Mouse (Mus musculus): Measurements from ENCODE around the gene Zbtb20.

Zbtb20 gene

GRCm38 (mm10) chr16:43396849-43397628, 521.4 kb downstream of the Zbtb20 start:
- no peak for DNase-seq (ENCODE audit: low read depth, low spot score)

DNA sequence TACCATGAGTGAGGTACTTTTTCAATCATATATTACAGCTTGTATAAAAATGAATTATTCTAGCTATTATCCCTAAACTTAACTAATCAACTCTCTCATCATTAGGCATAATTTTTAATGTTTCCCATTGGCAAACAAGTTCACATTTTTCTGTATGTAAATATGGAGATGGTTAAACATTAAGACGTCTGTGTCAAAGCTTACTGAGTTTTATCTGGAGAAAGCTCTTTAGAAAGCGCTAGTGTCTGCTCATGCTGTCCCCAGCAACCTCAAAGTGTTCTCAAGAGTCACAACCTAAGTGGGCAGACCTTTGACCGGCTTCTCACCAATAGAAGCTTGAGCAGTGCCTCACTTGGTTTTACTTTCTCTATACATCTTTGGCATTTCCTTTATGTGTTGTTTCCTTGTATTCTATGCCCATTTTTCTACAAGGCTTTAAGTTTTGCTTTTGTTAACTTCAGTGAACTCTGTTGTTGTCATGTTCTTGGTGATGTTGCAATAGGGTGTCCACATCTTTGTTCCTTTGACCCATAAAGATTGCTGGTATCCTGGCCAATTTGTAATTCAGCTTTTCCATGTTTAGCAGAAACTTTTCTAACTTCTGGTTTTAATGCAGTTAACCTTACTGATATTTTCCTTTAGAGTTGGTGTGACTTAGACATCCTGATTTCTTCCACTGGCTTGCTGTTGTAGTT, 522.1 kb downstream of the Zbtb20 start:
- DNase-seq (ENCODE audit: low read depth, low spot score) = no peak

DNA sequence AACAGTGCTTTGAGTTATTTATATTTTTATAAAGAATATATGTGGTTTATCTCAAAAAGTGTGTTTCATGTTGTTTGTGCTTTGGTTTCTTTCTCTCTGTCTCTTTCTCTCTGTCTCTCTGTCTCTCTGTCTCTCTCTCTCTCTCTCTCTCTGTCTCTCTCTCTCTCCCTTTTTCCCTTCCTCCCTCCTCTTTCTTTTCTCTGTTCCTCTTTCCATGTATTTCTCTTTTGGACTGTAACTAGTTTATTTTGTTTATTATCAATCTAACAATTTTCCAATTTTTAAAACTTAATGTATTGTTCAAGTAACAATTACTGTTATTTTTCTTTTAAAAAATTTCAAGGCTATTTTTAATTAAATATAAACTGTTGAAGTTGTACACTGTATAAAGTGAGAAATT, 523.7 kb downstream of the Zbtb20 start:
- no peak for DNase-seq (ENCODE audit: low read depth, low spot score)

GRCm38 (mm10) chr16:43400046-43400445, 524.4 kb downstream of the Zbtb20 start:
- no peak for DNase-seq (ENCODE audit: low read depth, low spot score)

GRCm38 (mm10) chr16:43400949-43401348, 525.3 kb downstream of the Zbtb20 start:
- no peak for DNase-seq (ENCODE audit: low read depth, low spot score)

GRCm38 (mm10) chr16:43402888-43403287, 527.2 kb downstream of the Zbtb20 start:
- no peak for DNase-seq (ENCODE audit: low read depth, low spot score)

- DNase-seq (ENCODE audit: low read depth, low spot score) = no peak
Observed at GRCm38 (mm10) chr16:43405089-43405488, 529.4 kb downstream of the Zbtb20 start.

- no peak for DNase-seq (ENCODE audit: low read depth, low spot score)
Observed at GRCm38 (mm10) chr16:43407594-43408142, 532.0 kb downstream of the Zbtb20 start.

DNA sequence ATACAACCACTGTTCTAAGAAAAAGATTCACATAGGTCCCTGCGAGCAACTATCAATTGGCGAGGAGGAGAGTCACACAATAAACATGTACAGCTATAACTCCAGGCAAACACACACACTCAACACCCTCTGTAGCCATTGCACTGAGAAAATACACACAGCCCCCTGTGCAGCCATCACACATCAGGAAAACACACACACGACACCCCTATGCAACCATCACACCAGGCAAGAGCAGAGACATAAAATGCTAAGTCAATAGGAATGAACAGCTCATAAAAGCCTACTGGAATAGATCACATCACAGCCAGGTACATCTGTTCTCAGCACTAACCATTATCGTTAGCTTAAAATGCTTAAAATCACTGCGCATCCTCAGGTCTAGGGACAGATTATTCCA, 532.9 kb downstream of the Zbtb20 start:
- DNase-seq (ENCODE audit: low read depth, low spot score) = no peak

- no peak for DNase-seq (ENCODE audit: low read depth, low spot score)
Observed at GRCm38 (mm10) chr16:43409108-43409909, 533.6 kb downstream of the Zbtb20 start.

DNA sequence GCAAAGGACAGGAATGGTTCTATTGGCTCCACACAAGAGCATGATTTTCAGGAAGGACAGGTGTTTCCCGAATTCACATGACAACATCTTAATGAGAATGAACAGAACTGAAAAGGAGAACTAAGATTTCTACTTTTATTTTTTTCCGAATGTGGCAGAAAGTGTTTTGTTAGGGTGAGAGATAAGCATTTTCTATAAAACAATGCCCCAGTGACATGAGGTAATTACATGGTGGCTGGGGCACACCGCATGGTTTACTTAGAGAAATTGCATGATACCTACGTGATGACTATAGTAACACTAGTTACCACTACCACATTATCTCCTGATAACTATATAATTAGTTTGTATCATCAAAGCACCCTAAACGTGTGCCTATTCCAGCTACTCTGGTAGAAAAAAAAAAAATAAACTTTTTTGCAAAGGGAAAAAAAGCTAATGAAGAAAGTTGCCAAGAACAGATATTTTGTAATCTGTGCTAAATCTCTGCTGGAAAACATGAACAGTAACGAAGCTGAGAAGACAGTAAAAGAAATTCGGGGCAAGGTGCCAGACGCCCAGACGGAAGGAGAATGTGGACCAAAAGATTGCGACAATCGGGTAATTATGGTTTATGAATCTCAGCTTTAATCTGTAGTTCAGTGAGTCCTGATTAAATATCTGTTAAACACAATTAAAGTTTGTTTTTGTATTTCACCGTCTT, 534.4 kb downstream of the Zbtb20 start:
- no peak for DNase-seq (ENCODE audit: low read depth, low spot score)

GRCm38 (mm10) chr16:43410613-43410974, 534.9 kb downstream of the Zbtb20 start:
- no peak for DNase-seq (ENCODE audit: low read depth, low spot score)

GRCm38 (mm10) chr16:43415864-43416263, 540.2 kb downstream of the Zbtb20 start:
- DNase-seq (ENCODE audit: low read depth, low spot score) = no peak

DNA sequence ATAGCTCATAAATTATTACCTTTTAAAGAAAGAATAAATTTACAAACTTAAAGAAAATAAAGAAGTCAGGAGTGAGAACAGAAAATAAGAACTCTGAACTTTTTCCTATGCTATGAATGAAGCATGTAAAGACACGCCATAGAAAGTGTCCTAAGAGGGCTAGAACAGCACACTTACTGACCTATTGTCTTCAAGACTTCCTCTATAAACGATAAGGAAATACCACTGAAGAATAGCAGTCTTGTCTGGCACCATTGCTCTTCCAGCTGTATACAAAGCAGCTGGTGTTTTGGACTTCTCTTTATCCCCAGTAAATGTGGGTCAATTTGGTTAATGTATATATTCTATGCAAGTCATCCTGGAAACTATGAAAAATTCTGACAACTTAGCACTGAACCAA, 544.2 kb downstream of the Zbtb20 start:
- no peak for DNase-seq (ENCODE audit: low read depth, low spot score)

DNA sequence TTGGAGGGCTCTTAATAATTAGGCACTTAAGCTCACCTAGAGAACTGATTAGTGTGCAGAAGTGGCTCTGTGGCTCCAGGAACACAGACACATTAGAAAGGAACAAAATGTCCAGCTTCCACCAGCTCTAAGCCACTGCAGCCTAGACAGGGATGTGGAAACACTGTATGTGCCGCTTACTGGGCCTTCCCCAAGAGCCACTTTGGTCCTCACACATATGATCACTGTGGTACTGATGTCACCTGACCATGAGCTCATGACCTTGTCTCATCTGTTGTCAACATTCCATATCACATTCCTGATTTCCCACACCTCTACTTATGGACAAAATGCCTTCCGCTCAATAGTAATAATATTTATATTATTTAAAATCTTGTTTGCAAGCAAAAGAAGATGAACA, 553.3 kb downstream of the Zbtb20 start:
- DNase-seq (ENCODE audit: low read depth, low spot score) = no peak

- DNase-seq (ENCODE audit: low read depth, low spot score) = no peak
Observed at GRCm38 (mm10) chr16:43430030-43430429, 554.3 kb downstream of the Zbtb20 start.

- no peak for DNase-seq (ENCODE audit: low read depth, low spot score)
Observed at GRCm38 (mm10) chr16:43431514-43432371, 556.1 kb downstream of the Zbtb20 start.

DNA sequence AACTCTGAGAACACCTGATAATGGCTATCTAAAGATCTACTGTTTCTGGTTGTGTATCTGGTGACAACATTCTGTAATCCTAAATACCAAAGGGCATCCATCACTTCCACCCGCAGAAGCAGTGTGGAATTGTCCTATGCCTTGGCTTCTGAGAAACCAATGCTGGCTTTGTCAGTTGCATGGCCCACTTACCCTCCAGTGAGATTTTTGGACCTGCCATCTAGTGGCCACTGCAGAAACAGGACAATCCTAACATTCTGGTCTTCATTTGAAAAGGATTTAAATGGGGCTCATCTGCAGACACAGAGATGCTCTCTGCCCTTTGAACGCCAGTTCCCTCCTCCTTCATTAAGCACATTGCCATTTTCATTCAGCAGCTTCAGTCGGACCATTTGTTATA, 559.3 kb downstream of the Zbtb20 start:
- DNase-seq (ENCODE audit: low read depth, low spot score) = no peak

- DNase-seq (ENCODE audit: low read depth, low spot score) = no peak
Observed at GRCm38 (mm10) chr16:43438878-43439371, 563.2 kb downstream of the Zbtb20 start.

GRCm38 (mm10) chr16:43441392-43441791, 565.7 kb downstream of the Zbtb20 start:
- no peak for DNase-seq (ENCODE audit: low read depth, low spot score)

Measured in forelimb bud, embryonic 11.5 days (tissue).